Mouse (Mus musculus) G1E (cell line): ENCODE measurements around the gene H6pd.

Source experiments
- CTCF ChIP-seq: IDR thresholded peaks from 2 replicates; pipeline ENCODE4 v1.5.1; 2012; ENCODE audit warnings: low read depth, low read length, inconsistent platforms, mixed read lengths
- TAL1 ChIP-seq: conservative IDR thresholded peaks from 2 replicates; pipeline ENCODE4 v1.6.1; 2012; ENCODE audit warnings: low read depth, low read length, inconsistent platforms, mixed read lengths

- TF ChIP-seq CTCF, result peak; percentile 21; the same call in 1 of the 2 replicates
- no peak for TF ChIP-seq TAL1
Measured at GRCm38 (mm10) chr4:150008325-150008852, 434 bp downstream of the H6pd start.
